Mouse (Mus musculus): ENCODE measurements around the gene 4921507P07Rik. TPM values are rescaled to one million over a fixed set of nuclear protein-coding genes. Genes with fewer than 3 reads are reported as not detected.

Gene 4921507P07Rik
- polyA plus RNA-seq, 1 experiment: 0.01 TPM

GRCm38 (mm10) chr6:50563651-50564050, 32.8 kb downstream of the 4921507P07Rik start:
- H3ac ChIP-seq (ENCODE audit: control insufficient read depth, insufficient read length): no peak overlapping the region
- TF ChIP-seq CEBPB (IDR thresholded peaks at IDR 0.05; ENCODE audit: insufficient read depth, poor library complexity, severe bottlenecking) (no peak), E2F4 (IDR thresholded peaks at IDR 0.05; ENCODE audit: insufficient read depth) (no peak), MYOD1 (IDR thresholded peaks at IDR 0.05; ENCODE audit: control insufficient read depth in 1 of 3, insufficient read length in 2 of 3, low read depth in 2 of 3) (no peak), MYOG (IDR thresholded peaks at IDR 0.05; ENCODE audit: control insufficient read depth in 1 of 3, insufficient read depth in 1 of 3, insufficient read length in 2 of 3, low read depth in 2 of 3) (no peak), MAX (IDR thresholded peaks at IDR 0.05; ENCODE audit: low read depth) (no peak), TCF12 (IDR thresholded peaks at IDR 0.05; ENCODE audit: insufficient read depth, poor library complexity, severe bottlenecking) (no peak), USF1 (IDR thresholded peaks at IDR 0.05; ENCODE audit: low read depth) (no peak), REST (IDR thresholded peaks at IDR 0.05; ENCODE audit: insufficient read depth, insufficient read length) (no peak), TCF3 (IDR thresholded peaks at IDR 0.05; ENCODE audit: insufficient read length, low read depth) (no peak), POLR2A (IDR thresholded peaks at IDR 0.05; ENCODE audit: insufficient read length, low read depth) (no peak), SRF (IDR thresholded peaks at IDR 0.05; ENCODE audit: control insufficient read depth, insufficient read length, low read depth) (no peak)
- no peak overlapping the region for H3K4me2 ChIP-seq (ENCODE audit: low read depth)
- H3K79me2 ChIP-seq (ENCODE audit: control insufficient read depth, insufficient read depth): peaks cover 11% of the 10 kb centered on the region
- no peak overlapping the region for H3K4me3 ChIP-seq
- H3K27me3 ChIP-seq (ENCODE audit: control insufficient read depth, insufficient read depth, insufficient read length): no peaks in the 10 kb centered on the region
- peaks cover 22% of the 10 kb centered on the region for H3K36me3 ChIP-seq (ENCODE audit: control insufficient read depth, insufficient read depth)

- no peak overlapping the region for H3K4me3 ChIP-seq
- H3K36me3 ChIP-seq (ENCODE audit: control insufficient read depth, insufficient read depth): peaks cover 22% of the 10 kb centered on the region
- no peak overlapping the region for H3K4me2 ChIP-seq (ENCODE audit: low read depth)
- no peaks in the 10 kb centered on the region for H3K27me3 ChIP-seq (ENCODE audit: control insufficient read depth, insufficient read depth, insufficient read length)
- TF ChIP-seq TCF12 (IDR thresholded peaks at IDR 0.05; ENCODE audit: insufficient read depth, poor library complexity, severe bottlenecking) (no peak), MYOD1 (IDR thresholded peaks at IDR 0.05; ENCODE audit: control insufficient read depth in 1 of 3, insufficient read length in 2 of 3, low read depth in 2 of 3) (no peak), E2F4 (IDR thresholded peaks at IDR 0.05; ENCODE audit: insufficient read depth) (no peak), MAX (IDR thresholded peaks at IDR 0.05; ENCODE audit: low read depth) (no peak), POLR2A (IDR thresholded peaks at IDR 0.05; ENCODE audit: insufficient read length, low read depth) (no peak), MYOG (IDR thresholded peaks at IDR 0.05; ENCODE audit: control insufficient read depth in 1 of 3, insufficient read depth in 1 of 3, insufficient read length in 2 of 3, low read depth in 2 of 3) (no peak), SRF (IDR thresholded peaks at IDR 0.05; ENCODE audit: control insufficient read depth, insufficient read length, low read depth) (no peak), TCF3 (IDR thresholded peaks at IDR 0.05; ENCODE audit: insufficient read length, low read depth) (no peak), POLR2AphosphoS2 (IDR thresholded peaks at IDR 0.05; ENCODE audit: insufficient read length, low read depth) (no peak), USF1 (IDR thresholded peaks at IDR 0.05; ENCODE audit: low read depth) (no peak), REST (IDR thresholded peaks at IDR 0.05; ENCODE audit: insufficient read depth, insufficient read length) (no peak), CEBPB (IDR thresholded peaks at IDR 0.05; ENCODE audit: insufficient read depth, poor library complexity, severe bottlenecking) (no peak)
- H3K79me2 ChIP-seq (ENCODE audit: control insufficient read depth, insufficient read depth): peaks cover 11% of the 10 kb centered on the region
- no peak overlapping the region for H3ac ChIP-seq (ENCODE audit: control insufficient read depth, insufficient read length)
These were observed 34.0 kb downstream of the 4921507P07Rik start for GRCm38 (mm10) chr6:50562421-50562820.

DNA sequence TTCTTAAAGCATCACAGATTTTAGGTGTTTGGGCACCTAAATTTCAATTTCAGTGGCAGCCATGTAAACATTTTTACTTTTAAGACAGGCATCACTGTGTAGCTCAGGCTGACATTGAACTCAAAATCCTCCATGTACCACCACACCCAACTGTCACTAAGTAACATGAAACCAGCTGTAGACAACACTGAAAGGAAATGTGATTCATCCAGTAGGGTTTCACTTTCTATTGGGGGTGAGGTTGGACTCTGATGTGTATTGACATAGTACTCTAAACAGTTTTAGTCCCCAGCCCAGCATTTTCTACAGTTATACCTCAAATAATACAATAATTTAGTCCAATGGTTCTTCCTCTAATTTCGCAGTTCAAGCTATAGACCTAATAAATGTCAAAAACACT, 35.7 kb downstream of the 4921507P07Rik start:
- Histone ChIP-seq H3K36me3 (ENCODE audit: control insufficient read depth, insufficient read depth) (peaks cover 22% of the 10 kb centered on the region), H3ac (ENCODE audit: control insufficient read depth, insufficient read length) (no peak overlapping the region), H3K27me3 (ENCODE audit: control insufficient read depth, insufficient read depth, insufficient read length) (no peaks in the 10 kb centered on the region), H3K4me3 (no peak overlapping the region), H3K4me2 (ENCODE audit: low read depth) (no peak overlapping the region), H3K79me2 (ENCODE audit: control insufficient read depth, insufficient read depth) (peaks cover 8% of the 10 kb centered on the region)
- no peak for TF ChIP-seq CEBPB (IDR thresholded peaks at IDR 0.05; ENCODE audit: insufficient read depth, poor library complexity, severe bottlenecking)
- TF ChIP-seq MYOG (IDR thresholded peaks at IDR 0.05; ENCODE audit: control insufficient read depth in 1 of 3, insufficient read depth in 1 of 3, insufficient read length in 2 of 3, low read depth in 2 of 3): no peak
- TF ChIP-seq TCF12 (IDR thresholded peaks at IDR 0.05; ENCODE audit: insufficient read depth, poor library complexity, severe bottlenecking): no peak
- TF ChIP-seq MAX (IDR thresholded peaks at IDR 0.05; ENCODE audit: low read depth): no peak
- no peak for TF ChIP-seq TCF3 (IDR thresholded peaks at IDR 0.05; ENCODE audit: insufficient read length, low read depth)
- TF ChIP-seq MYOD1 (IDR thresholded peaks at IDR 0.05; ENCODE audit: control insufficient read depth in 1 of 3, insufficient read length in 2 of 3, low read depth in 2 of 3): no peak
- TF ChIP-seq POLR2A (IDR thresholded peaks at IDR 0.05; ENCODE audit: insufficient read length, low read depth): no peak
- TF ChIP-seq SRF (IDR thresholded peaks at IDR 0.05; ENCODE audit: control insufficient read depth, insufficient read length, low read depth): no peak
- TF ChIP-seq REST (IDR thresholded peaks at IDR 0.05; ENCODE audit: insufficient read depth, insufficient read length): no peak
- TF ChIP-seq POLR2AphosphoS2 (IDR thresholded peaks at IDR 0.05; ENCODE audit: insufficient read length, low read depth): no peak
- TF ChIP-seq E2F4 (IDR thresholded peaks at IDR 0.05; ENCODE audit: insufficient read depth): no peak

- no peak for TF ChIP-seq CEBPB (IDR thresholded peaks at IDR 0.05; ENCODE audit: insufficient read depth, poor library complexity, severe bottlenecking)
- no peak for TF ChIP-seq REST (IDR thresholded peaks at IDR 0.05; ENCODE audit: insufficient read depth, insufficient read length)
- no peak for TF ChIP-seq MYOG (IDR thresholded peaks at IDR 0.05; ENCODE audit: control insufficient read depth in 1 of 3, insufficient read depth in 1 of 3, insufficient read length in 2 of 3, low read depth in 2 of 3)
- TF ChIP-seq USF1 (IDR thresholded peaks at IDR 0.05; ENCODE audit: low read depth): no peak
- no peak for TF ChIP-seq MAX (IDR thresholded peaks at IDR 0.05; ENCODE audit: low read depth)
- TF ChIP-seq MYOD1 (IDR thresholded peaks at IDR 0.05; ENCODE audit: control insufficient read depth in 1 of 3, insufficient read length in 2 of 3, low read depth in 2 of 3): no peak
- no peak for TF ChIP-seq TCF12 (IDR thresholded peaks at IDR 0.05; ENCODE audit: insufficient read depth, poor library complexity, severe bottlenecking)
- no peak for TF ChIP-seq POLR2AphosphoS2 (IDR thresholded peaks at IDR 0.05; ENCODE audit: insufficient read length, low read depth)
- no peak for TF ChIP-seq SRF (IDR thresholded peaks at IDR 0.05; ENCODE audit: control insufficient read depth, insufficient read length, low read depth)
- TF ChIP-seq E2F4 (IDR thresholded peaks at IDR 0.05; ENCODE audit: insufficient read depth): no peak
- TF ChIP-seq POLR2A (IDR thresholded peaks at IDR 0.05; ENCODE audit: insufficient read length, low read depth): no peak
- TF ChIP-seq TCF3 (IDR thresholded peaks at IDR 0.05; ENCODE audit: insufficient read length, low read depth): no peak
- Histone ChIP-seq H3K36me3 (ENCODE audit: control insufficient read depth, insufficient read depth) (peaks cover 17% of the 10 kb centered on the region), H3K4me2 (ENCODE audit: low read depth) (no peak overlapping the region), H3K79me2 (ENCODE audit: control insufficient read depth, insufficient read depth) (no peaks in the 10 kb centered on the region), H3ac (ENCODE audit: control insufficient read depth, insufficient read length) (no peak overlapping the region), H3K4me3 (no peak overlapping the region), H3K27me3 (ENCODE audit: control insufficient read depth, insufficient read depth, insufficient read length) (no peaks in the 10 kb centered on the region)
These were observed 37.6 kb downstream of the 4921507P07Rik start for GRCm38 (mm10) chr6:50558877-50559276.

All from myocyte (in vitro differentiated cells).